Mouse (Mus musculus) hindbrain, embryonic 11.5 days (tissue): ENCODE measurements around the gene Plppr1. TPM values are rescaled to one million over a fixed set of nuclear protein-coding genes. Genes with fewer than 3 reads are reported as not detected.

Experiments
- ATAC-seq: fragments of 200-750 bp; cut with Nextera tagmentation; 2 replicates; pipeline ENCODE4 v1.8.0; 2017; ENCODE audit warnings: mild to moderate bottlenecking, moderate TSS enrichment, moderate library complexity; ENCODE audit not compliant: low FRiP score
- DNase-seq: peaks from one replicate; pipeline ENCODE4 v3.0.0-alpha.2; 2015; ENCODE audit warnings: low spot score
- H3K27ac ChIP-seq: fragments of 300-500 bp; sonication (generic); 2 replicates; pipeline ENCODE4 v1.5.1; 2014; ENCODE audit warnings: mild to moderate bottlenecking, low read depth, low read length
- H3K27me3 ChIP-seq: fragments of 300-500 bp; sonication (generic); 2 replicates; pipeline ENCODE4 v1.6.1; 2014; ENCODE audit warnings: mild to moderate bottlenecking, low read length, moderate library complexity, mixed read lengths; ENCODE audit not compliant: control insufficient read depth, insufficient read depth
- H3K36me3 ChIP-seq: fragments of 300-500 bp; sonication (generic); 2 replicates; pipeline ENCODE4 v1.6.1; 2014; ENCODE audit warnings: mild to moderate bottlenecking, low read length, moderate library complexity, mixed read lengths; ENCODE audit not compliant: control insufficient read depth, insufficient read depth
- H3K4me1 ChIP-seq: fragments of 300-500 bp; sonication (generic); replicated peaks from 2 replicates; pipeline ENCODE4 v1.6.1; 2014; ENCODE audit warnings: low read length, mixed read lengths; ENCODE audit not compliant: control insufficient read depth, insufficient read depth
- H3K4me2 ChIP-seq: fragments of 300-500 bp; sonication (generic); replicated peaks from 2 replicates; pipeline ENCODE4 v1.6.1; 2014; ENCODE audit warnings: mild to moderate bottlenecking, low read depth, low read length
- H3K4me3 ChIP-seq: fragments of 300-500 bp; sonication (generic); 2 replicates; pipeline ENCODE4 v1.5.1; 2014; ENCODE audit warnings: low read depth, low read length
- H3K9ac ChIP-seq: fragments of 300-500 bp; sonication (generic); 2 replicates; pipeline ENCODE4 v1.6.1; 2014; ENCODE audit warnings: low read depth, low read length
- H3K9me3 ChIP-seq: fragments of 300-500 bp; sonication (generic); 2 replicates; pipeline ENCODE4 v1.6.1; 2016; ENCODE audit warnings: low read length; ENCODE audit not compliant: control insufficient read depth
- WGBS: fragments of 180-500 bp; shearing (Covaris S2); extraction: QIAGEN DNeasy Blood & Tissue Kit; methylation state at CpG from one replicate; pipeline ENCODE4 v1.1.7; 2014; 5-methylcytosine and 5-hydroxymethylcytosine counted together
- polyA plus RNA-seq: library from polyadenylated mRNA; unstranded; fragments of >200 nt; fragmentation: Nextera tagmentation; extraction: Ambion mirVana; gene quantifications from 2 replicates; pipeline ENCODE4 v1.2.1, GENCODE M21; 2014

Plppr1 gene
- polyA plus RNA-seq = 16.3 and 19.2 TPM in 2 replicates

DNA sequence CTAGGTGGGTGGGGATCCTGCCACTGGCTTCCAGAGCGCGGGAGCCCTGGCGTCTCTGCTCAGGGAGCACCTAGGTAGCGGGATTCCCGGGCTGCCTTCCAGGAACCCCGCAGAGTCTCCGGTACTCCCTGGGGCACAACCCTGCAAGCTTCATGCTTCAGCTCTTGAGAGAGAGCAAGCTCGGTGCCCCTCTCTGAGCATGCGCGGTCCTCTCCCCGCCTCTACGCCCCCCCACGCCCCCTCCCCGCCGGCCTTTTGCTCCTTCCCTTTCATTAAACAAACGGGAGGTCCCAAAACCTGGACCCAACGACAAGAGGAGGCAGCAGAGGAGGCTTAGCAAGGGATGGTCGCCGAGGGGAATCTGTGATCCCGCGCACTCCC lies at the start of gene Plppr1:
Plppr1 (plus strand) TSS at position 253 of the 381 bp plus-strand sequence.
- H3K36me3 ChIP-seq = no peaks in the 10 kb centered on the region
- peaks cover 10% of the 10 kb centered on the region for H3K4me1 ChIP-seq
- H3K27me3 ChIP-seq = peaks cover 3% of the 10 kb centered on the region; the same call in 1 of the 2 replicates
- ATAC-seq = peak; percentile 87
- H3K9me3 ChIP-seq = no peaks in the 10 kb centered on the region
- H3K4me3 ChIP-seq = peak within 1 kb of the TSS; percentile 67
- H3K4me2 ChIP-seq = peak within 1 kb of the TSS; percentile 83
- peak within 1 kb of the TSS; percentile 48 for H3K27ac ChIP-seq
- DNase-seq = peak; percentile 80
- WGBS = 0% methylated on average over 21 of the region's 21 CpGs
- peak within 1 kb of the TSS; percentile 68 for H3K9ac ChIP-seq

GRCm38 (mm10) chr4:49016701-49017100 lies 42.4 kb upstream of the Plppr1 start:
- H3K27me3 ChIP-seq = no peaks in the 10 kb centered on the region
- no peak overlapping the region for H3K9ac ChIP-seq
- no peaks in the 10 kb centered on the region for H3K9me3 ChIP-seq
- H3K4me2 ChIP-seq = no peak overlapping the region
- no peaks in the 10 kb centered on the region for H3K36me3 ChIP-seq
- no peak overlapping the region for H3K27ac ChIP-seq
- no peak for ATAC-seq
- DNase-seq = no peak
- H3K4me3 ChIP-seq = no peak overlapping the region
- H3K4me1 ChIP-seq = no peaks in the 10 kb centered on the region

DNA sequence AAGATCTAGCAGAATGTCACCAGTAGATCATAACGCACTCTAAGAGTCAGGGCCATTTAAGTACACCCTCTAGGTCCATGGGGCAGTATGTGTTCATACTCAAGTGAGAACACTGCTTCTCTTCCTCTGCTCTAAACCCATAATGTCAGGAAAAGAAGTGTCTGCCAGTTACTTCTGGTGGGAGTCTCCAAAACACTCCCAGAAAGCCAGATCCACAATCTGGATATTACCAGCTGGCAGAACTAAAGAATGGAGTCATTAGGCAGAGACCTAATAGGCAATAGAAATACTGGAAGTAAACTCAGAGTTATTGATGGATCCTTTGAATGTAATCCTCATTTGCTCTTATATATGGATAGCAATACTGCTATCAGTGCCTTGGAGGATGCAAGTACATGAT lies 35.9 kb upstream of the Plppr1 start:
- H3K4me1 ChIP-seq = no peaks in the 10 kb centered on the region
- H3K4me3 ChIP-seq = no peak overlapping the region
- no peaks in the 10 kb centered on the region for H3K36me3 ChIP-seq
- 96% methylated on average over 1 of the region's 1 CpGs for WGBS
- ATAC-seq = no peak
- no peaks in the 10 kb centered on the region for H3K27me3 ChIP-seq
- DNase-seq = no peak
- no peaks in the 10 kb centered on the region for H3K9me3 ChIP-seq
- no peak overlapping the region for H3K9ac ChIP-seq
- no peak overlapping the region for H3K4me2 ChIP-seq
- H3K27ac ChIP-seq = no peak overlapping the region

- no peaks in the 10 kb centered on the region for H3K9me3 ChIP-seq
- no peaks in the 10 kb centered on the region for H3K4me1 ChIP-seq
- ATAC-seq = no peak
- H3K27ac ChIP-seq = no peak overlapping the region
- no peak overlapping the region for H3K4me3 ChIP-seq
- no peak overlapping the region for H3K9ac ChIP-seq
- H3K4me2 ChIP-seq = no peak overlapping the region
- no peaks in the 10 kb centered on the region for H3K27me3 ChIP-seq
- no peaks in the 10 kb centered on the region for H3K36me3 ChIP-seq
- no peak for DNase-seq
- 52% methylated on average over 4 of the region's 4 CpGs for WGBS
Observed at GRCm38 (mm10) chr4:49038311-49038710, 20.8 kb upstream of the Plppr1 start.

GRCm38 (mm10) chr4:49039854-49040253 lies 19.2 kb upstream of the Plppr1 start:
- DNase-seq = no peak
- ATAC-seq = no peak
- H3K27ac ChIP-seq = no peak overlapping the region
- no peaks in the 10 kb centered on the region for H3K4me1 ChIP-seq
- 81% methylated on average over 3 of the region's 3 CpGs for WGBS
- no peak overlapping the region for H3K4me2 ChIP-seq
- H3K9ac ChIP-seq = no peak overlapping the region
- no peaks in the 10 kb centered on the region for H3K27me3 ChIP-seq
- no peaks in the 10 kb centered on the region for H3K9me3 ChIP-seq
- no peak overlapping the region for H3K4me3 ChIP-seq
- H3K36me3 ChIP-seq = no peaks in the 10 kb centered on the region

- DNase-seq (no peak), ATAC-seq (no peak)
- Histone ChIP-seq H3K9ac (no peak overlapping the region), H3K9me3 (no peaks in the 10 kb centered on the region), H3K4me3 (no peak overlapping the region), H3K36me3 (no peaks in the 10 kb centered on the region), H3K27me3 (no peaks in the 10 kb centered on the region), H3K4me1 (no peaks in the 10 kb centered on the region), H3K4me2 (no peak overlapping the region), H3K27ac (no peak overlapping the region)
- 67% methylated on average over 1 of the region's 1 CpGs for WGBS
Observed at GRCm38 (mm10) chr4:49041655-49042054, 17.4 kb upstream of the Plppr1 start.

DNA sequence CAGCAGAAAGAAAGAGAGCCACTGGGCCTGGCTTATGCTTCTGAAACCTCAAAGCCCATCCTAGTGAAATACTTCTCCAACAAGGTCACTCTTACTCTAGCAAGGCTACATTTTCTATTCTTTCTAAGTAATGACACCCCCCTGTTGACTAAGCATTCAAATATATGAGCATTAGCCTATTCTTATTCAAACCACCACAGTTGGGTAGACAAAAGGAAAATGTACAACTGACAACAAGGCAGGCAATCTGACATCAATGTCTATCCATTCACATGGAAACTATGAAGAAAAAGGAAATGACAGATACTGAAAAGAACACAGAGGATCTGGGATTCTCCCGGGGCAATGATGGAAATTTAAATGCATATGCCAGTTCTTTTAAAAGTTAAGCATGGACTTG lies 8.4 kb upstream of the Plppr1 start:
- 70% methylated on average over 1 of the region's 1 CpGs for WGBS
- no peaks in the 10 kb centered on the region for H3K36me3 ChIP-seq
- H3K9ac ChIP-seq = no peak overlapping the region
- no peak for DNase-seq
- no peaks in the 10 kb centered on the region for H3K9me3 ChIP-seq
- no peaks in the 10 kb centered on the region for H3K27me3 ChIP-seq
- H3K4me1 ChIP-seq = no peaks in the 10 kb centered on the region
- no peak for ATAC-seq
- H3K27ac ChIP-seq = no peak overlapping the region
- no peak overlapping the region for H3K4me3 ChIP-seq
- H3K4me2 ChIP-seq = no peak overlapping the region

DNA sequence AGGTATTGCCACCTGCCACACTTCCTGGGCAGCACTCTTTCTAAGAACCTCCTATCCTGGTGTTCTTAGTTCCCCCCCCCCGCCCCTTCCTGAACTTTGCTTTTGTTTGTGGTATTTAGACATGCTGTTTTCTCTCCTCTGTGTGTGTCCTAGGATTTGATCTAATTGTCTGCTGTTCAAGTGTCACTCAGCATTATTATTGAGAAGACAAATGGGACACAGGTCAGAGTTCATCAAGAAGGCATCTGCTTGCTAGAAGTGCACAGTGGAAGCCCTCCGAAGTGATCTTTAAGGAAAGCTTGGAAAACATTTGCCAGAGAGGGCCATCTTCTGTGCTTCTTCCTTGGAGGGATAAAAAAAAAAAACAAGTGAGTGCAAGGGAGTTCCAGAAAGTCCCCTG lies 1.2 kb upstream of the Plppr1 start:
- no peak overlapping the region for H3K4me3 ChIP-seq
- no peak overlapping the region for H3K27ac ChIP-seq
- H3K9me3 ChIP-seq = no peaks in the 10 kb centered on the region
- ATAC-seq = 0 out of 2 replicates have a peak, but pooled peaks have one; percentile 12
- H3K4me2 ChIP-seq = peak overlapping the region; percentile 83; the same call in 1 of the 2 replicates
- H3K9ac ChIP-seq = no peak overlapping the region
- peaks cover 3% of the 10 kb centered on the region; the same call in 1 of the 2 replicates for H3K27me3 ChIP-seq
- 6% methylated on average over 2 of the region's 2 CpGs for WGBS
- H3K36me3 ChIP-seq = no peaks in the 10 kb centered on the region
- H3K4me1 ChIP-seq = peaks cover 10% of the 10 kb centered on the region
- DNase-seq = peak; percentile 56

GRCm38 (mm10) chr4:49058557-49058956 lies 516 bp upstream of the Plppr1 start:
- Histone ChIP-seq H3K9me3 (no peaks in the 10 kb centered on the region), H3K4me3 (peak overlapping the region; percentile 67), H3K4me1 (peaks cover 10% of the 10 kb centered on the region), H3K36me3 (no peaks in the 10 kb centered on the region), H3K9ac (peak overlapping the region; percentile 68), H3K27me3 (peaks cover 3% of the 10 kb centered on the region; the same call in 1 of the 2 replicates), H3K4me2 (peak overlapping the region; percentile 83), H3K27ac (no peak overlapping the region)
- ATAC-seq (peak; percentile 48; the same call in 1 of the 2 replicates), DNase-seq (peak; percentile 47)
- 4% methylated on average over 7 of the region's 7 CpGs for WGBS
